Mouse (Mus musculus) stomach, postnatal 0 days (tissue): ENCODE results near the gene Slc39a3.

Experiments used
- CTCF ChIP-seq: IDR thresholded peaks from 2 replicates; pipeline ENCODE4 v1.5.1; 2016; ENCODE audit warnings: antibody characterized with exemption, low read depth, mild to moderate bottlenecking, moderate library complexity
- EP300 ChIP-seq: optimal IDR thresholded peaks from 2 replicates; pipeline ENCODE3; 2016; ENCODE audit warnings: antibody characterized with exemption

GRCm38 (mm10) chr10:80995091-80995632, 42.1 kb downstream of the Slc39a3 start:
- TF ChIP-seq CTCF, result peak; percentile 100
- TF ChIP-seq EP300, result no peak
